Mouse (Mus musculus) E14TG2a.4 (cell line): Measurements from ENCODE around the gene Muc2.

Experiments used
- CTCF ChIP-seq: conservative IDR thresholded peaks from 2 replicates; pipeline ENCODE4 v1.5.1; 2014; ENCODE audit warnings: low read length
- POU5F1 ChIP-seq: IDR thresholded peaks from 2 replicates; pipeline ENCODE4 v1.6.1; 2014; ENCODE audit warnings: low read length, borderline replicate concordance

DNA sequence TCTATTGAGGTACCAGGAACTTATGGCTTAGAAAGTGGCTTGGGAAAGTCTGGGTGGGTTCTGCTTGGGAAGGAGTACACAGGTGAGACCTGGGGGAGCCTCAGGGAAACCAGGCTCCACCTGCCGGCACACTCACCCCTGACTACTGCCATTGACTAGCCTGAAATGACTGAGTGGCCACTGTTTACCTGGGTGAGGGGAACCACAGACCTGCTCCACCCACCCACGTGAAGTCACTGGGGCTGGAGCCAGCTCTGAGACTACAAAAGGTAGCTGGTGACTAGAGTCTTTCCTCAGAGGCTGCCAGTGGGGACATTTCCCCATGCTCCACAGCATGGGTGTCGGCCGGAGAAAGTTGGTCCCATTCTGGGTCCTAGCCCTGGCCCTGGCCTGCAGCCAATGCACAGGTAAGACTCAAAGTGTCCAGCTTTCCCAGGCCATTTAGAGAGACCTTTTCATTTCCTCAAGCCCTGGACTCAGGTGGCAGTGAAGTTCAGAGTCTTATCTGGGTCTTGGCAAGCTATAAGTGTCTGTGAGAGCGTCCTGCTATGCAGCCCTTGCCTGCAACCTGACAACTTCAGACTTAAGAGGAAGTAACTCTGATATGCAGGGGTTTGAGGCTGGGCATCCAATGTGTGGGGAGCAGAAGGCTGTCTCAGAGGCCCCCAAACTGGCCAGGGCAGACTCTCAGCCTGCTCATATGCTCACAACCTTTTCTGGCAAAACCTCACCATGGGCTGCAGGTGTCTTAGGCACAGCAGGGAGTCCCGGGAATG lies 98.7 kb downstream of the Muc2 start, which contains the start of gene Muc5ac:
- TF ChIP-seq CTCF, result no peak
- no peak for TF ChIP-seq POU5F1
